Mouse (Mus musculus) G1E (cell line): ENCODE results near the gene Slc6a1. TPM values are rescaled to one million over a fixed set of nuclear protein-coding genes. Genes with fewer than 3 reads are reported as not detected.
A peak's percentile ranks its signal among the peaks of the same experiment; 100 is the strongest.

ENCODE experiments used
- ATAC-seq: 2 replicates; pipeline ENCODE4 v1.8.0; 2016; ENCODE audit warnings: mild to moderate bottlenecking; ENCODE audit not compliant: insufficient number of reproducible peaks, poor library complexity, low FRiP score, severe bottlenecking; ENCODE audit errors: extremely low read depth
- DNase-seq: peaks from one replicate; pipeline ENCODE4 v3.0.0; 2012; ENCODE audit warnings: low spot score
- H3K27me3 ChIP-seq: 2 replicates; pipeline ENCODE4 v1.6.1; 2012; ENCODE audit warnings: mild to moderate bottlenecking, low read length, inconsistent platforms; ENCODE audit not compliant: insufficient read depth
- H3K36me3 ChIP-seq: replicated peaks from 2 replicates; pipeline ENCODE3; 2012; ENCODE audit warnings: mild to moderate bottlenecking, inconsistent platforms
- H3K4me1 ChIP-seq: 2 replicates; pipeline ENCODE4 v1.6.1; 2012; ENCODE audit warnings: low read depth, low read length, inconsistent platforms, mixed read lengths; ENCODE audit not compliant: insufficient read depth
- H3K4me3 ChIP-seq: 2 replicates; pipeline ENCODE4 v1.5.1; 2012; ENCODE audit warnings: low read depth, mild to moderate bottlenecking, inconsistent platforms, low read length, moderate library complexity, mixed read lengths
- H3K9me3 ChIP-seq: replicated peaks from 2 replicates; pipeline ENCODE4 v1.6.1; 2012; ENCODE audit warnings: inconsistent platforms
- CTCF ChIP-seq: IDR thresholded peaks from 2 replicates; pipeline ENCODE4 v1.5.1; 2012; ENCODE audit warnings: low read depth, low read length, inconsistent platforms, mixed read lengths
- GATA1 ChIP-seq: IDR thresholded peaks from 2 replicates; pipeline ENCODE4 v1.6.1; 2012; ENCODE audit warnings: borderline replicate concordance, low read length, inconsistent platforms, mixed read lengths
- GATA2 ChIP-seq: IDR thresholded peaks from 2 replicates; pipeline ENCODE4 v1.6.1; 2012; ENCODE audit warnings: low read depth, low read length, inconsistent platforms, borderline replicate concordance
- POLR2AphosphoS5 ChIP-seq: IDR thresholded peaks from 2 replicates; pipeline ENCODE4 v1.6.1; 2012; ENCODE audit warnings: low read depth, low read length, inconsistent platforms; ENCODE audit not compliant: insufficient replicate concordance
- TAL1 ChIP-seq: conservative IDR thresholded peaks from 2 replicates; pipeline ENCODE4 v1.6.1; 2012; ENCODE audit warnings: low read depth, low read length, inconsistent platforms, mixed read lengths
- polyA plus RNA-seq: library from polyadenylated mRNA; stranded (reverse); fragments of >175 nt; gene quantifications from 2 replicates; pipeline ENCODE4 v1.2.3, GENCODE M21; 2012
- total RNA-seq, 2 experiments: library from RNA; stranded (forward) in 1 of 2; stranded (reverse) in 1 of 2; fragments of 200-1000 nt in 1 of 2; fragments of >200 nt in 1 of 2; fragmentation: Nextera tagmentation in 1 of 2; gene quantifications; 2 replicates each; pipeline ENCODE4 v1.2.3; 2014 to 2017

Slc6a1 gene
- total RNA-seq (2014; fragmentation: Nextera tagmentation) (not detected in 2 replicates), total RNA-seq (2017) (0.17 and 0.27 TPM in 2 replicates), polyA plus RNA-seq (not detected in 2 replicates)

DNA sequence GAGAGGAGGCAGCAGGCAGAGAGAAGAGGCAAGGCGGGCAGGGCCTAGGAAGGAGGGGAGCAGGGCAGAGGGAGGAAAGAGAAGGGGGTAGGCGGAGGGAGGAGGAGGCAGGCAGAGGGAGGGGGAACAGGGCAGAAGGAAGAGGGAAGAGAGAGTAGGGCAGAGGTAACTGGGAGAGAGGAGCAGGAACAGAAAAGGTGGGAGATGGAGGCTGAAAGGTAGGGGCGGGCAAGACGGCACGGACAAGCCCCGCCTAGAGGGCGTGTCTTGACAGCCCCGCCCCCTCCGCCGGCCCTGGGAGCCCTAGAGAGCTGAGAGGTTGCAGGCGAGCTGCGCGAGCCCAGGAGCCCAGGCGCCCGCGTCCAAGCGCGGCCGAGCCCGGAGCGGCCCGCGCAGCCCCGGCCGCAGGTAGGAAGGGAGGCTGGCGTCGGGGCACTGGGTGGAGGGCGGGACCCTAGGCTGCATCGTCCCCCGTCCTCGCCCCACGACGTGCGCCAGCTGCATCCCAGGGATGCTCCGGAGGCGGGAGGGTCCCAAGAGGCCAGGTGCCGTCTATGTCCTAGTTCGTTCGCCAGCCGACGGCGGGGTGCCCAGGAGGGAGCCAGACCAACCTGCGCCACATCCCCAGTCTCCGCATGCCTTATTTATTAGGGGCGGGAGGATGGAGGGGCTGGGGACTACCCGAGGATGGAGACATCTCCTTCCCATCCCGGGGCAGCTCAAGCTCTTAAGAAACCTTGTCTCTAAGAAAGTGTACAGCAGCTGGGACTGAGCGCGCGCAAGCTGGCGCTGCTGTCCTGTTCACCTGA is at the start of gene Slc6a1:
Gene Slc6a1 (plus strand): TSS at position 167 of the 809 bp plus-strand sequence.
- ATAC-seq (no peak), DNase-seq (no peak)
- no peaks in the 10 kb centered on the region for H3K4me1 ChIP-seq
- H3K27me3 ChIP-seq, result no peaks in the 10 kb centered on the region
- peak within 1 kb of the TSS; percentile 33; the same call in 1 of the 2 replicates for H3K4me3 ChIP-seq
- TF ChIP-seq POLR2AphosphoS5 (no peak), GATA2 (no peak), GATA1 (no peak), TAL1 (no peak), CTCF (no peak)
- peaks cover 98% of the 10 kb centered on the region for H3K9me3 ChIP-seq
- no peaks in the 10 kb centered on the region for H3K36me3 ChIP-seq

GRCm38 (mm10) chr6:114238892-114239644 is 43.4 kb upstream of the Slc6a1 start:
- peaks cover 77% of the 10 kb centered on the region for H3K9me3 ChIP-seq
- no peak overlapping the region for H3K4me3 ChIP-seq
- no peak for DNase-seq
- ATAC-seq, result no peak
- no peaks in the 10 kb centered on the region for H3K36me3 ChIP-seq
- no peaks in the 10 kb centered on the region; the same call in 1 of the 2 replicates for H3K4me1 ChIP-seq
- no peaks in the 10 kb centered on the region for H3K27me3 ChIP-seq
- TF ChIP-seq GATA1, result no peak
- no peak for TF ChIP-seq TAL1
- TF ChIP-seq POLR2AphosphoS5, result no peak

GRCm38 (mm10) chr6:114245665-114246064 is 36.8 kb upstream of the Slc6a1 start:
- H3K4me1 ChIP-seq, result no peaks in the 10 kb centered on the region
- peaks cover 90% of the 10 kb centered on the region for H3K9me3 ChIP-seq
- no peak for DNase-seq
- ATAC-seq, result no peak
- no peak overlapping the region for H3K4me3 ChIP-seq
- TF ChIP-seq GATA2, result no peak
- no peak for TF ChIP-seq GATA1
- TF ChIP-seq CTCF, result no peak
- no peak for TF ChIP-seq POLR2AphosphoS5
- no peak for TF ChIP-seq TAL1
- H3K36me3 ChIP-seq, result no peaks in the 10 kb centered on the region
- no peaks in the 10 kb centered on the region; the same call in 1 of the 2 replicates for H3K27me3 ChIP-seq

- H3K27me3 ChIP-seq, result no peaks in the 10 kb centered on the region; the same call in 1 of the 2 replicates
- peak; percentile 27; the same call in 1 of the 2 replicates for TF ChIP-seq CTCF
- TF ChIP-seq TAL1, result no peak
- TF ChIP-seq GATA2, result no peak
- peaks cover 95% of the 10 kb centered on the region for H3K9me3 ChIP-seq
- no peak overlapping the region for H3K4me3 ChIP-seq
- DNase-seq, result no peak
- no peak for ATAC-seq
- H3K36me3 ChIP-seq, result no peaks in the 10 kb centered on the region
- H3K4me1 ChIP-seq, result no peaks in the 10 kb centered on the region
These were observed 32.1 kb upstream of the Slc6a1 start for GRCm38 (mm10) chr6:114250311-114250710.

GRCm38 (mm10) chr6:114254927-114255326 is 27.5 kb upstream of the Slc6a1 start:
- TF ChIP-seq CTCF (no peak), GATA2 (no peak), GATA1 (no peak), TAL1 (no peak), POLR2AphosphoS5 (no peak)
- DNase-seq (no peak), ATAC-seq (no peak)
- Histone ChIP-seq H3K27me3 (no peaks in the 10 kb centered on the region), H3K4me1 (no peaks in the 10 kb centered on the region), H3K9me3 (peaks cover 92% of the 10 kb centered on the region), H3K4me3 (no peak overlapping the region), H3K36me3 (no peaks in the 10 kb centered on the region)

- Histone ChIP-seq H3K4me3 (no peak overlapping the region), H3K9me3 (peaks cover 93% of the 10 kb centered on the region)
These were observed 24.6 kb upstream of the Slc6a1 start for GRCm38 (mm10) chr6:114257762-114258361.

More at GRCm38 (mm10) chr6:114257762-114258361, 24.6 kb upstream of the Slc6a1 start:
- Histone ChIP-seq H3K36me3 (no peaks in the 10 kb centered on the region), H3K27me3 (no peaks in the 10 kb centered on the region), H3K4me1 (no peaks in the 10 kb centered on the region)
- ATAC-seq (no peak), DNase-seq (no peak)
- TF ChIP-seq GATA1, result no peak
- TF ChIP-seq TAL1, result no peak
- TF ChIP-seq GATA2, result no peak
- no peak for TF ChIP-seq POLR2AphosphoS5
- no peak for TF ChIP-seq CTCF
